Mouse (Mus musculus) liver, embryonic 12.5 days (tissue): ENCODE measurements at regions not wholly inside any gene's neighbourhood (a gene's known extent, or its start where the extent isn't known, plus 50 kb on each side); places are given as distances from the start of the nearest gene placed in this dataset.

ENCODE experiments used
- ATAC-seq: fragments of 200-750 bp; cut with Nextera tagmentation; 2 replicates; pipeline ENCODE4 v1.8.0; 2017; ENCODE audit warnings: moderate number of reproducible peaks, mild to moderate bottlenecking, moderate library complexity
- H3K27ac ChIP-seq: fragments of 300-500 bp; sonication (generic); 2 replicates; pipeline ENCODE4 v1.5.1; 2016; ENCODE audit warnings: mild to moderate bottlenecking
- H3K27me3 ChIP-seq: fragments of 300-500 bp; sonication (generic); replicated peaks from 2 replicates; pipeline ENCODE4 v1.6.1; 2016; ENCODE audit warnings: mild to moderate bottlenecking, moderate library complexity
- H3K36me3 ChIP-seq: fragments of 300-500 bp; sonication (generic); 2 replicates; pipeline ENCODE4 v1.6.1; 2016; ENCODE audit warnings: mild to moderate bottlenecking, moderate library complexity
- H3K4me1 ChIP-seq: fragments of 300-500 bp; sonication (generic); 2 replicates; pipeline ENCODE4 v1.6.1; 2016
- H3K4me2 ChIP-seq: fragments of 300-500 bp; sonication (generic); 2 replicates; pipeline ENCODE4 v1.6.1; 2016; ENCODE audit warnings: mild to moderate bottlenecking, moderate library complexity
- H3K4me3 ChIP-seq: fragments of 300-500 bp; sonication (generic); 2 replicates; pipeline ENCODE4 v1.5.1; 2016; ENCODE audit warnings: mild to moderate bottlenecking, moderate library complexity
- H3K9ac ChIP-seq: fragments of 300-500 bp; sonication (generic); 2 replicates; pipeline ENCODE4 v1.6.1; 2016; ENCODE audit warnings: mild to moderate bottlenecking, moderate library complexity
- H3K9me3 ChIP-seq: fragments of 300-500 bp; sonication (generic); replicated peaks from 2 replicates; pipeline ENCODE4 v1.6.1; 2016; ENCODE audit warnings: mild to moderate bottlenecking, moderate library complexity
- WGBS: fragments of 180-500 bp; shearing (Covaris S2); methylation state at CpG from one replicate; pipeline ENCODE4 v1.1.7; 2016; ENCODE audit not compliant: insufficient replicate concordance; 5-methylcytosine and 5-hydroxymethylcytosine counted together

- H3K4me2 ChIP-seq, result peak overlapping the region; percentile 74
- H3K36me3 ChIP-seq, result no peaks in the 10 kb centered on the region
- H3K9me3 ChIP-seq, result no peaks in the 10 kb centered on the region
- peaks cover 71% of the 10 kb centered on the region for H3K27me3 ChIP-seq
- peak overlapping the region; percentile 40 for H3K9ac ChIP-seq
- ATAC-seq, result peak; percentile 26
- peaks cover 48% of the 10 kb centered on the region for H3K4me1 ChIP-seq
- WGBS, result 2% methylated on average over 62 of the region's 64 CpGs
- H3K4me3 ChIP-seq, result peak overlapping the region; percentile 51
- H3K27ac ChIP-seq, result peak overlapping the region; percentile 67
Observed at GRCm38 (mm10) chr17:83276000-83276891, 61.2 kb downstream of the Pkdcc start.

GRCm38 (mm10) chr17:83277117-83277947, 62.2 kb downstream of the Pkdcc start:
- H3K27me3 ChIP-seq, result peaks cover 71% of the 10 kb centered on the region
- WGBS, result 6% methylated on average over 26 of the region's 26 CpGs
- peaks cover 48% of the 10 kb centered on the region for H3K4me1 ChIP-seq

GRCm38 (mm10) chr17:83277948-83278924, 63.1 kb downstream of the Pkdcc start:
- Histone ChIP-seq H3K27ac (peak overlapping the region; percentile 43; the same call in 1 of the 2 replicates), H3K9ac (no peak overlapping the region), H3K4me1 (peaks cover 45% of the 10 kb centered on the region), H3K27me3 (peaks cover 64% of the 10 kb centered on the region), H3K36me3 (no peaks in the 10 kb centered on the region), H3K9me3 (no peaks in the 10 kb centered on the region), H3K4me2 (peak overlapping the region; percentile 74), H3K4me3 (no peak overlapping the region)
- WGBS, result 31% methylated on average over 14 of the region's 14 CpGs
- ATAC-seq, result no peak

More at GRCm38 (mm10) chr17:83277117-83277947, 62.2 kb downstream of the Pkdcc start:
- peak overlapping the region; percentile 34; the same call in 1 of the 2 replicates for H3K9ac ChIP-seq
- H3K9me3 ChIP-seq, result no peaks in the 10 kb centered on the region
- ATAC-seq, result peak; percentile 49
- peak overlapping the region; percentile 64 for H3K27ac ChIP-seq
- peak overlapping the region; percentile 36 for H3K4me3 ChIP-seq
- no peaks in the 10 kb centered on the region for H3K36me3 ChIP-seq
- H3K4me2 ChIP-seq, result peak overlapping the region; percentile 74

GRCm38 (mm10) chr17:83283328-83283727, 67.4 kb upstream of the Eml4 start:
- Histone ChIP-seq H3K4me3 (no peak overlapping the region), H3K9ac (no peak overlapping the region), H3K27me3 (peaks cover 13% of the 10 kb centered on the region; the same call in 1 of the 2 replicates), H3K9me3 (no peaks in the 10 kb centered on the region), H3K4me2 (no peak overlapping the region), H3K36me3 (no peaks in the 10 kb centered on the region), H3K27ac (no peak overlapping the region), H3K4me1 (peaks cover 7% of the 10 kb centered on the region)
- ATAC-seq, result no peak
- WGBS, result 78% methylated on average over 3 of the region's 3 CpGs

GRCm38 (mm10) chr17:83287381-83288142, 63.2 kb upstream of the Eml4 start:
- ATAC-seq, result no peak
- Histone ChIP-seq H3K9me3 (no peaks in the 10 kb centered on the region), H3K4me1 (no peaks in the 10 kb centered on the region), H3K4me2 (no peak overlapping the region), H3K27ac (no peak overlapping the region), H3K36me3 (no peaks in the 10 kb centered on the region), H3K4me3 (no peak overlapping the region), H3K27me3 (no peaks in the 10 kb centered on the region; the same call in 1 of the 2 replicates), H3K9ac (no peak overlapping the region)
- WGBS, result 55% methylated on average over 6 of the region's 6 CpGs

GRCm38 (mm10) chr17:83288143-83288492, 62.6 kb upstream of the Eml4 start:
- ATAC-seq, result no peak
- Histone ChIP-seq H3K4me1 (no peaks in the 10 kb centered on the region), H3K27me3 (no peaks in the 10 kb centered on the region; the same call in 1 of the 2 replicates), H3K27ac (no peak overlapping the region), H3K4me2 (no peak overlapping the region), H3K9me3 (no peaks in the 10 kb centered on the region), H3K4me3 (no peak overlapping the region), H3K36me3 (no peaks in the 10 kb centered on the region), H3K9ac (no peak overlapping the region)
- WGBS, result 37% methylated on average over 7 of the region's 7 CpGs

GRCm38 (mm10) chr17:83295526-83296238, 55.0 kb upstream of the Eml4 start:
- H3K4me2 ChIP-seq, result no peak overlapping the region
- ATAC-seq, result no peak
- WGBS, result 51% methylated on average over 13 of the region's 13 CpGs

GRCm38 (mm10) chr17:83297379-83298121, 53.2 kb upstream of the Eml4 start:
- Histone ChIP-seq H3K4me2 (no peak overlapping the region), H3K4me1 (no peaks in the 10 kb centered on the region), H3K9me3 (no peaks in the 10 kb centered on the region), H3K4me3 (no peak overlapping the region), H3K27ac (no peak overlapping the region), H3K27me3 (no peaks in the 10 kb centered on the region), H3K9ac (no peak overlapping the region), H3K36me3 (no peaks in the 10 kb centered on the region)
- 32% methylated on average over 6 of the region's 6 CpGs for WGBS
- ATAC-seq, result no peak

More at GRCm38 (mm10) chr17:83295526-83296238, 55.0 kb upstream of the Eml4 start:
- H3K36me3 ChIP-seq, result no peaks in the 10 kb centered on the region
- no peaks in the 10 kb centered on the region for H3K4me1 ChIP-seq
- no peak overlapping the region for H3K27ac ChIP-seq
- H3K9me3 ChIP-seq, result no peaks in the 10 kb centered on the region
- no peak overlapping the region for H3K9ac ChIP-seq
- no peaks in the 10 kb centered on the region; the same call in 1 of the 2 replicates for H3K27me3 ChIP-seq
- H3K4me3 ChIP-seq, result no peak overlapping the region
